Mouse (Mus musculus): Measurements from ENCODE around the gene Btbd9.

DNA sequence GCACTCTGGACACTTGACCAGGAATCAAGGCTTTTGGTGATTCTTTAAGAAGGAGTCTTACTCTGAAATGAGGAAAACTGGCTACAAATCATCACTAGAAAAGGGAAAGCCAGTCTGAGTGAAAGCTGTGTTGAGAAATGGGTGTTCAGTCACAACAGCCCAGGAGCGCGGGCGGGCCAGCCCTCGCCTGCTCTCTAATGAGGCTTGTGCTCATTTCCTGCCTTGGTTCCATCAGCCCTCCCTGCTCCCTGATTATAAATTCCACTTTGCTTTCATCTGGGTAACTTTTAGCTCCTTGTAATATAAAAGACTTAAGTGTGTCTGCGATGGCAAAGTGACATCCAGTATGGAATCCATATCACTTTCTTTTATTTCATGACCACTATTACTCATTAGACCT, 216.9 kb downstream of the Btbd9 start:
- TF ChIP-seq POLR2A (IDR thresholded peaks at IDR 0.05; ENCODE audit: low read depth, low read length), result no peak
- TF ChIP-seq CTCF (IDR thresholded peaks at IDR 0.05; ENCODE audit: borderline replicate concordance, insufficient read depth, low read length), result no peak
